Mouse (Mus musculus) myocyte (in vitro differentiated cells): Measurements from ENCODE around the gene Ssu2. TPM values are rescaled to one million over a fixed set of nuclear protein-coding genes. Genes with fewer than 3 reads are reported as not detected.

Experiments used
- H3K27me3 ChIP-seq: one replicate; pipeline ENCODE4 v1.6.1; 2011; ENCODE audit not compliant: control insufficient read depth, insufficient read depth, insufficient read length
- H3K36me3 ChIP-seq: one replicate; pipeline ENCODE4 v1.6.1; 2011; ENCODE audit not compliant: control insufficient read depth, insufficient read depth
- H3K4me2 ChIP-seq: one replicate; pipeline ENCODE4 v1.6.1; 2011; ENCODE audit warnings: low read depth, control low read depth
- H3K4me3 ChIP-seq: one replicate; pipeline ENCODE4 v1.5.1; 2011; ENCODE audit warnings: mild to moderate bottlenecking, control low read depth, moderate library complexity
- H3K79me2 ChIP-seq: one replicate; pipeline ENCODE4 v1.6.1; 2011; ENCODE audit not compliant: control insufficient read depth, insufficient read depth
- H3ac ChIP-seq: one replicate; pipeline ENCODE4 v1.6.1; 2011; ENCODE audit not compliant: control insufficient read depth, insufficient read length
- CEBPB ChIP-seq: IDR thresholded peaks from 2 replicates; pipeline ENCODE4 v1.6.1; 2011; ENCODE audit warnings: mild to moderate bottlenecking, moderate library complexity; ENCODE audit not compliant: poor library complexity, insufficient read depth, severe bottlenecking
- E2F4 ChIP-seq: IDR thresholded peaks from one replicate; pipeline ENCODE4 v1.6.1; 2011; ENCODE audit warnings: mild to moderate bottlenecking, control low read depth, moderate library complexity; ENCODE audit not compliant: insufficient read depth
- MAX ChIP-seq: IDR thresholded peaks from one replicate; pipeline ENCODE4 v1.6.1; 2011; ENCODE audit warnings: low read depth, mild to moderate bottlenecking, control low read depth
- MYOD1 ChIP-seq, 3 experiments: IDR thresholded peaks; one replicate each; pipeline ENCODE4 v1.6.1; 2011; ENCODE audit warnings: control low read depth in 2 of 3, low read depth in 2 of 3, mild to moderate bottlenecking in 2 of 3, moderate library complexity in 1 of 3; ENCODE audit not compliant: insufficient read length in 2 of 3, control insufficient read depth in 1 of 3
- MYOG ChIP-seq, 3 experiments: IDR thresholded peaks; one replicate each; pipeline ENCODE4 v1.6.1; 2011; ENCODE audit warnings: control low read depth in 2 of 3, low read depth in 2 of 3, mild to moderate bottlenecking in 2 of 3; ENCODE audit not compliant: insufficient read length in 2 of 3, control insufficient read depth in 1 of 3, insufficient read depth in 1 of 3
- POLR2A ChIP-seq: IDR thresholded peaks from one replicate; pipeline ENCODE4 v1.6.1; 2011; ENCODE audit warnings: low read depth, mild to moderate bottlenecking, control low read depth, moderate library complexity; ENCODE audit not compliant: insufficient read length
- POLR2AphosphoS2 ChIP-seq: IDR thresholded peaks from one replicate; pipeline ENCODE4 v1.6.1; 2011; ENCODE audit warnings: low read depth, control low read depth; ENCODE audit not compliant: insufficient read length
- REST ChIP-seq: IDR thresholded peaks from one replicate; pipeline ENCODE4 v1.6.1; 2011; ENCODE audit warnings: mild to moderate bottlenecking, control low read depth, moderate library complexity; ENCODE audit not compliant: insufficient read depth, insufficient read length
- SRF ChIP-seq: IDR thresholded peaks from one replicate; pipeline ENCODE4 v1.6.1; 2011; ENCODE audit warnings: low read depth; ENCODE audit not compliant: control insufficient read depth, insufficient read length
- TCF12 ChIP-seq: IDR thresholded peaks from one replicate; pipeline ENCODE4 v1.6.1; 2011; ENCODE audit warnings: mild to moderate bottlenecking, control low read depth; ENCODE audit not compliant: poor library complexity, insufficient read depth, severe bottlenecking
- TCF3 ChIP-seq: IDR thresholded peaks from one replicate; pipeline ENCODE4 v1.6.1; 2011; ENCODE audit warnings: low read depth, control low read depth; ENCODE audit not compliant: insufficient read length
- USF1 ChIP-seq: IDR thresholded peaks from one replicate; pipeline ENCODE4 v1.6.1; 2011; ENCODE audit warnings: low read depth, mild to moderate bottlenecking, control low read depth, moderate library complexity
- polyA plus RNA-seq: library from polyadenylated mRNA; unstranded; fragments of >200 nt; fragmentation: generic; extraction: Trizol; gene quantifications from one replicate; pipeline ENCODE4 v1.2.1, GENCODE M21; 2012; ENCODE audit warnings: missing spikeins

Ssu2 gene
- polyA plus RNA-seq, 1 experiment = 1.0 TPM

DNA sequence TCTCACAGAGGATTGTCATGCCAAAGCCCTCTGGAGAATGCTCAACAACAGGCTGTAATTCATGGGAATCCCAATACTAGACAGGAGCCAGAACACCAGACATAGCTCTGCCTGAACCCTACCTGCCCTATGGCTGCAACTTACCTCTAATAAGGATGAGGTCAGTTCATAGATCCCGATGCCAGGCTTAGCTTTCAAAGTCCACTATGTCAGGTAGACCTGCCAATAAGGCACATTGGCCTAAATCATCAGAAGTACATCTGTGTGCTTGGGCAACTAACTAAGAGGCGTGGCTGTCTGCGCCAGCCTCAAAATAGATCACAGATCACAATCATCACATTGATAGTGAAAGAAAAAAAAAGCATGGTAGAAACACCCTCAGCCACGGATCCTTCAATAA, 68.4 kb downstream of the Ssu2 start:
- no peaks in the 10 kb centered on the region for H3K79me2 ChIP-seq
- no peaks in the 10 kb centered on the region for H3K36me3 ChIP-seq
- H3K27me3 ChIP-seq = no peaks in the 10 kb centered on the region
- TF ChIP-seq E2F4 = no peak
- no peak for TF ChIP-seq TCF3
- TF ChIP-seq POLR2AphosphoS2 = no peak
- TF ChIP-seq MYOD1 (IDR thresholded peaks at IDR 0.05; ENCODE audit: control insufficient read depth in 1 of 3, insufficient read length in 2 of 3, low read depth in 2 of 3) = no peak
- no peak for TF ChIP-seq CEBPB
- TF ChIP-seq MYOG (IDR thresholded peaks at IDR 0.05; ENCODE audit: control insufficient read depth in 1 of 3, insufficient read depth in 1 of 3, insufficient read length in 2 of 3, low read depth in 2 of 3) = no peak
- TF ChIP-seq REST = no peak
- no peak for TF ChIP-seq TCF12
- TF ChIP-seq POLR2A = no peak
- no peak for TF ChIP-seq USF1
- no peak for TF ChIP-seq MAX
- TF ChIP-seq SRF = no peak
- no peak overlapping the region for H3K4me3 ChIP-seq
- no peak overlapping the region for H3K4me2 ChIP-seq
- no peak overlapping the region for H3ac ChIP-seq

GRCm38 (mm10) chr6:112311385-112311784, 76.4 kb downstream of the Ssu2 start:
- no peaks in the 10 kb centered on the region for H3K79me2 ChIP-seq
- no peaks in the 10 kb centered on the region for H3K27me3 ChIP-seq
- no peaks in the 10 kb centered on the region for H3K36me3 ChIP-seq
- no peak for TF ChIP-seq REST
- TF ChIP-seq USF1 = no peak
- no peak for TF ChIP-seq TCF3
- TF ChIP-seq POLR2A = no peak
- TF ChIP-seq MYOD1 (IDR thresholded peaks at IDR 0.05; ENCODE audit: control insufficient read depth in 1 of 3, insufficient read length in 2 of 3, low read depth in 2 of 3) = no peak
- no peak for TF ChIP-seq MYOG (IDR thresholded peaks at IDR 0.05; ENCODE audit: control insufficient read depth in 1 of 3, insufficient read depth in 1 of 3, insufficient read length in 2 of 3, low read depth in 2 of 3)
- no peak for TF ChIP-seq MAX
- no peak for TF ChIP-seq CEBPB
- no peak for TF ChIP-seq POLR2AphosphoS2
- no peak for TF ChIP-seq E2F4
- TF ChIP-seq TCF12 = no peak
- TF ChIP-seq SRF = no peak
- H3K4me2 ChIP-seq = no peak overlapping the region
- no peak overlapping the region for H3ac ChIP-seq
- no peak overlapping the region for H3K4me3 ChIP-seq

- Histone ChIP-seq H3ac (no peak overlapping the region), H3K4me3 (no peak overlapping the region), H3K36me3 (no peaks in the 10 kb centered on the region), H3K79me2 (no peaks in the 10 kb centered on the region), H3K27me3 (no peaks in the 10 kb centered on the region), H3K4me2 (no peak overlapping the region)
- no peak for TF ChIP-seq MYOG (IDR thresholded peaks at IDR 0.05; ENCODE audit: control insufficient read depth in 1 of 3, insufficient read depth in 1 of 3, insufficient read length in 2 of 3, low read depth in 2 of 3)
- TF ChIP-seq MAX = no peak
- no peak for TF ChIP-seq CEBPB
These were observed 78.4 kb downstream of the Ssu2 start for GRCm38 (mm10) chr6:112309330-112309938.

Other genes with a start within 250 kb of the Ssu2 start
- 4.9 TPM for gene Lmcd1, start 114.3 kb downstream of the Ssu2 start, polyA plus RNA-seq
- gene Cav3, start 71.5 kb upstream of the Ssu2 start, polyA plus RNA-seq = 304 TPM
- gene Oxtr, start 101.9 kb upstream of the Ssu2 start, polyA plus RNA-seq = 0.06 TPM